Mouse (Mus musculus) liver, embryonic 15.5 days (tissue): ENCODE measurements around the gene Ing3. TPM values are rescaled to one million over a fixed set of nuclear protein-coding genes. Genes with fewer than 3 reads are reported as not detected.

Experiments
- ATAC-seq: fragments of 200-750 bp; cut with Nextera tagmentation; 2 replicates; pipeline ENCODE4 v1.8.0; 2017; ENCODE audit warnings: moderate number of reproducible peaks, mild to moderate bottlenecking, moderate library complexity; ENCODE audit not compliant: insufficient read depth
- H3K27ac ChIP-seq: fragments of 300-500 bp; sonication (generic); replicated peaks from 2 replicates; pipeline ENCODE4 v1.5.1; 2015; ENCODE audit warnings: mild to moderate bottlenecking, inconsistent platforms
- H3K27me3 ChIP-seq: fragments of 300-500 bp; sonication (generic); 2 replicates; pipeline ENCODE4 v1.6.1; 2015; ENCODE audit warnings: mild to moderate bottlenecking, inconsistent platforms
- H3K36me3 ChIP-seq: fragments of 300-500 bp; sonication (generic); replicated peaks from 2 replicates; pipeline ENCODE4 v1.6.1; 2015; ENCODE audit warnings: moderate library complexity, mild to moderate bottlenecking, inconsistent platforms
- H3K4me1 ChIP-seq: fragments of 300-500 bp; sonication (generic); replicated peaks from 2 replicates; pipeline ENCODE4 v1.6.1; 2015; ENCODE audit warnings: inconsistent platforms
- H3K4me2 ChIP-seq: fragments of 300-500 bp; sonication (generic); 2 replicates; pipeline ENCODE4 v1.6.1; 2015; ENCODE audit warnings: moderate library complexity, mild to moderate bottlenecking, inconsistent platforms
- H3K4me3 ChIP-seq: fragments of 300-500 bp; sonication (generic); replicated peaks from 2 replicates; pipeline ENCODE4 v1.5.1; 2015; ENCODE audit warnings: mild to moderate bottlenecking, inconsistent platforms
- H3K9ac ChIP-seq: fragments of 300-500 bp; sonication (generic); 2 replicates; pipeline ENCODE4 v1.6.1; 2015; ENCODE audit warnings: moderate library complexity, mild to moderate bottlenecking, inconsistent platforms
- H3K9me3 ChIP-seq: fragments of 300-500 bp; sonication (generic); replicated peaks from 2 replicates; pipeline ENCODE4 v1.6.1; 2016; ENCODE audit warnings: inconsistent platforms
- WGBS: fragments of 180-500 bp; shearing (Covaris S2); methylation state at CpG from one replicate; pipeline ENCODE4 v1.1.7; 2015; ENCODE audit warnings: mixed read lengths; ENCODE audit not compliant: insufficient replicate concordance; 5-methylcytosine and 5-hydroxymethylcytosine counted together
- polyA plus RNA-seq: library from polyadenylated mRNA; unstranded; fragments of >200 nt; fragmentation: Nextera tagmentation; extraction: Ambion mirVana; gene quantifications from 2 replicates; pipeline ENCODE4 v1.2.1, GENCODE M21; 2015

Ing3 gene
- polyA plus RNA-seq, 1 experiment from 2014 or later, result 16.7 TPM

DNA sequence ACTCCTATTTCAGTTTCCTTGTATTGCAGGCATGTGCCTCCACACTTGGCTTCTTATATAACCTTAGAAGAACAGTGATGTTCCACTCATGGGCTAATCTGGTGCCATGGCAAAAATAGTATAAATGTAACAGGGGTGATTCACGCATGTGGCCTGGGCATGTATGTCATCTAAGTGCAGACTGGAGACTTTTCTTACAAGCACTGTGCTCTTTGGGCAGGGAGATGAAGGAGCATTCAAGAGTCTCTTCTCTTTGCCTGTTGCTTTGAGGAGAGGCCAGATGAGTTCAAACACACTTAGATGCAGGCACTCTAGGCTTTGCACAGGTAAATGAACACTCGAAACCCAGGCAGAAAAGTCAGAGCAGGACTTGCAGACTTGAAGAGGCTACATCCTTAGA is 74.8 kb downstream of the Ing3 start:
- Histone ChIP-seq H3K27ac (no peak overlapping the region), H3K4me2 (no peak overlapping the region), H3K36me3 (no peaks in the 10 kb centered on the region), H3K9me3 (no peaks in the 10 kb centered on the region), H3K4me1 (peaks cover 7% of the 10 kb centered on the region; the same call in 1 of the 2 replicates), H3K4me3 (no peak overlapping the region), H3K27me3 (no peaks in the 10 kb centered on the region), H3K9ac (no peak overlapping the region)
- WGBS, result 66% methylated on average over 2 of the region's 2 CpGs
- no peak for ATAC-seq

Other genes with a start within 250 kb of the Ing3 start
- 19.5 and 20.2 TPM in 2 replicates for gene Tspan12, start 97.1 kb upstream of the Ing3 start, polyA plus RNA-seq
- gene Cped1, start 36.3 kb downstream of the Ing3 start, polyA plus RNA-seq, result 3.7 and 3.9 TPM in 2 replicates